Mouse (Mus musculus) ES-Bruce4 (cell line): Measurements from ENCODE around the gene Klrb1f.

ENCODE experiments used
- CTCF ChIP-seq: IDR thresholded peaks from one replicate; pipeline ENCODE4 v1.8.1; 2011; ENCODE audit warnings: low read depth, low read length
- POLR2A ChIP-seq: IDR thresholded peaks from one replicate; pipeline ENCODE4 v1.8.1; 2011; ENCODE audit warnings: low read length; ENCODE audit not compliant: insufficient read depth

- TF ChIP-seq CTCF (no peak), POLR2A (no peak)
Measured at GRCm38 (mm10) chr6:129065857-129066256, 20.2 kb downstream of the Klrb1f start.
